Mouse (Mus musculus): ENCODE measurements around the gene Fam207a. TPM values are rescaled to one million over a fixed set of nuclear protein-coding genes. Genes with fewer than 3 reads are reported as not detected.

Gene Fam207a
- polyA plus RNA-seq, 1 experiment from 2014 or later = 32.0 TPM

GRCm38 (mm10) chr10:77552162-77552561 is 36.6 kb upstream of the Fam207a start:
- Histone ChIP-seq H3K9ac (ENCODE audit: low read length) (no peak overlapping the region), H3K27ac (ENCODE audit: low read length) (no peak overlapping the region), H3K36me3 (ENCODE audit: control insufficient read depth, insufficient read depth, low read length) (no peaks in the 10 kb centered on the region), H3K27me3 (ENCODE audit: control insufficient read depth, insufficient read depth, low read depth, low read length) (no peaks in the 10 kb centered on the region), H3K9me3 (ENCODE audit: control insufficient read depth, low read length) (no peaks in the 10 kb centered on the region), H3K4me3 (ENCODE audit: low read length) (no peak overlapping the region), H3K4me2 (ENCODE audit: low read depth, low read length) (no peak overlapping the region), H3K4me1 (replicated peaks; ENCODE audit: control insufficient read depth, insufficient read depth, low read length) (no peaks in the 10 kb centered on the region)
- 77% methylated on average over 5 of the region's 5 CpGs for WGBS
- no peak for ATAC-seq (ENCODE audit: low read depth)

- H3K4me1 ChIP-seq (replicated peaks; ENCODE audit: control insufficient read depth, insufficient read depth, low read length) = no peaks in the 10 kb centered on the region
- H3K27me3 ChIP-seq (ENCODE audit: control insufficient read depth, insufficient read depth, low read depth, low read length) = no peaks in the 10 kb centered on the region
- H3K4me3 ChIP-seq (ENCODE audit: low read length) = no peak overlapping the region
- H3K9me3 ChIP-seq (ENCODE audit: control insufficient read depth, low read length) = no peaks in the 10 kb centered on the region
- 67% methylated on average over 11 of the region's 11 CpGs for WGBS
- no peak overlapping the region for H3K27ac ChIP-seq (ENCODE audit: low read length)
- no peak for ATAC-seq (ENCODE audit: low read depth)
- no peak overlapping the region for H3K9ac ChIP-seq (ENCODE audit: low read length)
- no peaks in the 10 kb centered on the region for H3K36me3 ChIP-seq (ENCODE audit: control insufficient read depth, insufficient read depth, low read length)
- H3K4me2 ChIP-seq (ENCODE audit: low read depth, low read length) = no peak overlapping the region
These were observed 35.3 kb upstream of the Fam207a start for GRCm38 (mm10) chr10:77550874-77551273.

GRCm38 (mm10) chr10:77548576-77548975 is 33.0 kb upstream of the Fam207a start:
- no peaks in the 10 kb centered on the region for H3K27me3 ChIP-seq (ENCODE audit: control insufficient read depth, insufficient read depth, low read depth, low read length)
- no peak overlapping the region for H3K9ac ChIP-seq (ENCODE audit: low read length)
- H3K27ac ChIP-seq (ENCODE audit: low read length) = no peak overlapping the region
- no peaks in the 10 kb centered on the region for H3K4me1 ChIP-seq (replicated peaks; ENCODE audit: control insufficient read depth, insufficient read depth, low read length)
- no peak for ATAC-seq (ENCODE audit: low read depth)
- no peaks in the 10 kb centered on the region for H3K9me3 ChIP-seq (ENCODE audit: control insufficient read depth, low read length)
- H3K36me3 ChIP-seq (ENCODE audit: control insufficient read depth, insufficient read depth, low read length) = no peaks in the 10 kb centered on the region
- WGBS = 75% methylated on average over 10 of the region's 10 CpGs
- H3K4me2 ChIP-seq (ENCODE audit: low read depth, low read length) = no peak overlapping the region
- no peak overlapping the region for H3K4me3 ChIP-seq (ENCODE audit: low read length)

- H3K4me3 ChIP-seq (ENCODE audit: low read length) = no peak overlapping the region
- no peaks in the 10 kb centered on the region for H3K9me3 ChIP-seq (ENCODE audit: control insufficient read depth, low read length)
- ATAC-seq (ENCODE audit: low read depth) = no peak
- H3K27me3 ChIP-seq (ENCODE audit: control insufficient read depth, insufficient read depth, low read depth, low read length) = no peaks in the 10 kb centered on the region
- no peaks in the 10 kb centered on the region for H3K4me1 ChIP-seq (replicated peaks; ENCODE audit: control insufficient read depth, insufficient read depth, low read length)
- H3K9ac ChIP-seq (ENCODE audit: low read length) = no peak overlapping the region
- 66% methylated on average over 5 of the region's 5 CpGs for WGBS
- H3K27ac ChIP-seq (ENCODE audit: low read length) = no peak overlapping the region
- no peaks in the 10 kb centered on the region for H3K36me3 ChIP-seq (ENCODE audit: control insufficient read depth, insufficient read depth, low read length)
- H3K4me2 ChIP-seq (ENCODE audit: low read depth, low read length) = no peak overlapping the region
These were observed 29.3 kb upstream of the Fam207a start for GRCm38 (mm10) chr10:77544916-77545315.

- no peak for ATAC-seq (ENCODE audit: low read depth)
- Histone ChIP-seq H3K4me3 (ENCODE audit: low read length) (no peak overlapping the region), H3K36me3 (ENCODE audit: control insufficient read depth, insufficient read depth, low read length) (no peaks in the 10 kb centered on the region), H3K4me1 (replicated peaks; ENCODE audit: control insufficient read depth, insufficient read depth, low read length) (no peaks in the 10 kb centered on the region), H3K9me3 (ENCODE audit: control insufficient read depth, low read length) (no peaks in the 10 kb centered on the region), H3K9ac (ENCODE audit: low read length) (no peak overlapping the region), H3K4me2 (ENCODE audit: low read depth, low read length) (no peak overlapping the region), H3K27me3 (ENCODE audit: control insufficient read depth, insufficient read depth, low read depth, low read length) (no peaks in the 10 kb centered on the region), H3K27ac (ENCODE audit: low read length) (no peak overlapping the region)
- WGBS = 49% methylated on average over 7 of the region's 7 CpGs
These were observed 27.6 kb upstream of the Fam207a start for GRCm38 (mm10) chr10:77543226-77543625.

GRCm38 (mm10) chr10:77541864-77542666 is 26.5 kb upstream of the Fam207a start:
- ATAC-seq (ENCODE audit: low read depth) = no peak
- 60% methylated on average over 10 of the region's 10 CpGs for WGBS
- H3K4me1 ChIP-seq (replicated peaks; ENCODE audit: control insufficient read depth, insufficient read depth, low read length) = no peaks in the 10 kb centered on the region
- no peaks in the 10 kb centered on the region for H3K9me3 ChIP-seq (ENCODE audit: control insufficient read depth, low read length)
- no peak overlapping the region for H3K4me3 ChIP-seq (ENCODE audit: low read length)
- H3K27me3 ChIP-seq (ENCODE audit: control insufficient read depth, insufficient read depth, low read depth, low read length) = no peaks in the 10 kb centered on the region
- H3K36me3 ChIP-seq (ENCODE audit: control insufficient read depth, insufficient read depth, low read length) = no peaks in the 10 kb centered on the region
- H3K9ac ChIP-seq (ENCODE audit: low read length) = no peak overlapping the region
- no peak overlapping the region for H3K4me2 ChIP-seq (ENCODE audit: low read depth, low read length)
- H3K27ac ChIP-seq (ENCODE audit: low read length) = no peak overlapping the region

- no peak overlapping the region for H3K9ac ChIP-seq (ENCODE audit: low read length)
- H3K4me2 ChIP-seq (ENCODE audit: low read depth, low read length) = no peak overlapping the region
- H3K27ac ChIP-seq (ENCODE audit: low read length) = no peak overlapping the region
- H3K9me3 ChIP-seq (ENCODE audit: control insufficient read depth, low read length) = no peaks in the 10 kb centered on the region
- 70% methylated on average over 4 of the region's 4 CpGs for WGBS
- ATAC-seq (ENCODE audit: low read depth) = no peak
- no peaks in the 10 kb centered on the region for H3K36me3 ChIP-seq (ENCODE audit: control insufficient read depth, insufficient read depth, low read length)
- H3K4me1 ChIP-seq (replicated peaks; ENCODE audit: control insufficient read depth, insufficient read depth, low read length) = no peaks in the 10 kb centered on the region
- H3K27me3 ChIP-seq (ENCODE audit: control insufficient read depth, insufficient read depth, low read depth, low read length) = no peaks in the 10 kb centered on the region
- H3K4me3 ChIP-seq (ENCODE audit: low read length) = no peak overlapping the region
These were observed 25.1 kb upstream of the Fam207a start for GRCm38 (mm10) chr10:77540576-77541102.

- H3K36me3 ChIP-seq (ENCODE audit: control insufficient read depth, insufficient read depth, low read length) = no peaks in the 10 kb centered on the region
- H3K27ac ChIP-seq (ENCODE audit: low read length) = no peak overlapping the region
- WGBS = 74% methylated on average over 7 of the region's 7 CpGs
- H3K27me3 ChIP-seq (ENCODE audit: control insufficient read depth, insufficient read depth, low read depth, low read length) = no peaks in the 10 kb centered on the region
- H3K4me2 ChIP-seq (ENCODE audit: low read depth, low read length) = no peak overlapping the region
- no peak overlapping the region for H3K9ac ChIP-seq (ENCODE audit: low read length)
- H3K4me1 ChIP-seq (replicated peaks; ENCODE audit: control insufficient read depth, insufficient read depth, low read length) = no peaks in the 10 kb centered on the region
- H3K4me3 ChIP-seq (ENCODE audit: low read length) = no peak overlapping the region
- H3K9me3 ChIP-seq (ENCODE audit: control insufficient read depth, low read length) = no peaks in the 10 kb centered on the region
- no peak for ATAC-seq (ENCODE audit: low read depth)
These were observed 23.8 kb upstream of the Fam207a start for GRCm38 (mm10) chr10:77539320-77539945.

Data from lung, embryonic 16.5 days (tissue).